Mouse (Mus musculus) kidney, adult 2 months (tissue): Measurements from ENCODE around the gene Col4a1. TPM values are rescaled to one million over a fixed set of nuclear protein-coding genes. Genes with fewer than 3 reads are reported as not detected.

Experiments
- DNase-seq: peaks from one replicate; pipeline ENCODE4 v3.0.0; 2021
- H3K27ac ChIP-seq: fragments of 200-500 bp; 2 replicates; pipeline ENCODE4 v1.5.1; 2012; ENCODE audit warnings: low read depth, low read length, control low read depth, inconsistent platforms; ENCODE audit not compliant: insufficient read depth
- H3K27me3 ChIP-seq: fragments of 200-500 bp; replicated peaks from 2 replicates; pipeline ENCODE4 v1.6.1; 2012; ENCODE audit warnings: mild to moderate bottlenecking, moderate library complexity, low read length, inconsistent platforms; ENCODE audit not compliant: control insufficient read depth, insufficient read depth
- H3K36me3 ChIP-seq: fragments of 200-500 bp; 2 replicates; pipeline ENCODE4 v1.6.1; 2012; ENCODE audit warnings: mild to moderate bottlenecking, moderate library complexity, low read length, inconsistent platforms; ENCODE audit not compliant: control insufficient read depth, insufficient read depth
- H3K4me1 ChIP-seq: fragments of 200-500 bp; 2 replicates; pipeline ENCODE4 v1.6.1; 2011; ENCODE audit warnings: low read length; ENCODE audit not compliant: control insufficient read depth, insufficient read depth
- H3K4me3 ChIP-seq: fragments of 200-500 bp; 2 replicates; pipeline ENCODE4 v1.5.1; 2011; ENCODE audit warnings: mild to moderate bottlenecking, low read depth, low read length, control low read depth; ENCODE audit not compliant: insufficient read depth
- CTCF ChIP-seq: fragments of 200-500 bp; conservative IDR thresholded peaks from 2 replicates; pipeline ENCODE4 v1.5.1; 2011; ENCODE audit warnings: low read depth, mild to moderate bottlenecking, control low read depth, low read length, moderate library complexity, mixed read lengths; ENCODE audit not compliant: insufficient read depth, insufficient read length
- POLR2A ChIP-seq: fragments of 200-500 bp; IDR thresholded peaks from one replicate; pipeline ENCODE4 v1.6.1; 2011; ENCODE audit warnings: low read depth, low read length, control low read depth
- WGBS: fragments of 180-500 bp; shearing (Covaris S2); methylation state at CpG from one replicate; pipeline ENCODE4 v1.1.7; 2018; 5-methylcytosine and 5-hydroxymethylcytosine counted together
- polyA plus RNA-seq: library from polyadenylated mRNA; depleted of rRNA; stranded (reverse); fragments of >200 nt; gene quantifications from 2 replicates; pipeline ENCODE4 v1.2.3, GENCODE M21; 2012

The Col4a1 gene
- polyA plus RNA-seq, 1 experiment = 216 TPM

DNA sequence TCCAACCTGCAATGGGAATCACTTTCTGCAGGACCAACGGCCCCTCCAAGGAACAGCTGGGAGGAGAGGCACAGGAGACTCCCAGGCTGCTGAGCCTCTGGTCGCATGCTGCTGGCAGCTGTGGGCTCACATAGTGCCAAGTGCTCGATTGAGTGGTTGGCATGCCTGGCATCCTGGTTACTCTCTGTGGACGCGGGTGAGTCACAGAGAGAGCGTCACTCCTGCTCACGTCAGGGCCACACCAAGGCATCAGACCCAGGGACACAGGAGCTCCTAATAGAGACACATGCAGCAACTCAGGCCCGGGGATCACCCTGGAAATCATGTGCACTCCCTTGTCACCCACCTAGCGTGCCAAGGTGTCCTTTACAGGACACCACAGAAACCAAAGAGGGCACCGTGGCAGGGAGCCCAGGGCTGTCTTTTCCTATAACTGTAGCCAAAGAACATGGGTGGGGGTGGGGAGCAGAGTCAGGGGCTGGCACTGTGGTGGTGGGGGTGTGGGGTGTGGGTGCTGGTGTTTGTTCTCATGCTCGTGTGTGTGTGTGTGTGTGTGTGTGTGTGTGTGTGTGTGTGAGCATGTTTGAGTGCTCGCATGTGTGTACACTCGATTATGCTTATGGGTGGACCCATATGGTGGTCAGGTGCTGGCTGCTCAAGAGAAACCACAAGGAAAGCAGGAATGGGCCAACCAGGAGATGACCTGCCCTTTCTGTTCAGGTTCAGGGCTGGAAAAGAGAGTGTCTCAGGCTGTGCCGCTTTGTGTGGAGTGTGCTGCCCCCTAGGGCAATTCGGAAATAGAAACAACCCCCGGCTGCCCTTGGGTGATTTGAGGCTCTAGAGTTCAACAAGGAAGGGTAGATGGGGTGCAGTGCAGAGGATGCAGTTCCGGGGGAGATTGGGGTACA lies 139.1 kb downstream of the Col4a1 start:
- H3K27me3 ChIP-seq = no peaks in the 10 kb centered on the region
- peak; percentile 76 for DNase-seq
- 49% methylated on average over 17 of the region's 17 CpGs for WGBS

DNA sequence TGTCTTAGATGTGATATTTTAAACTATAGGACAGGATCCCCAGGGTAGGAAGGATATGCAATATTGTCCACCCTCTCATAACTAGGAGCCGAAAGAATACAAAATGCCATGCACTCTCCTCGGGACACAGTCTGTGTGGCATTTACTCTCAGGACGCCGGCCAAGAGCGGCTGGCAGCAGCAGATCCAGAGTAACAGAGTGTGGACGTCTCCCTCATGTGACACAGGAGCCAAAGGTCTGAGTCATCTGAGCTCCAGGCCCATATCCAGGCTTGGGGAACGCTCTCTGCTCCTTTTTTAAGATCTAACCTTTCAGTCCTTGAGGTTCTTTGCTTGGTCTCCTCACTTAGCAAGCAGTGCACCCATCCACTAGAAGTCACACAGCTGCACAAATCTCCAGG lies 141.1 kb downstream of the Col4a1 start:
- Histone ChIP-seq H3K4me1 (peaks cover 7% of the 10 kb centered on the region; the same call in 1 of the 2 replicates), H3K27ac (no peak overlapping the region), H3K27me3 (no peaks in the 10 kb centered on the region), H3K4me3 (no peak overlapping the region), H3K36me3 (no peaks in the 10 kb centered on the region)
- DNase-seq = peak; percentile 84
- TF ChIP-seq POLR2A = no peak
- TF ChIP-seq CTCF = no peak
- WGBS = 40% methylated on average over 7 of the region's 7 CpGs

More for the DNA sequence above, 139.1 kb downstream of the Col4a1 start:
- TF ChIP-seq CTCF (peak; percentile 90), POLR2A (no peak)
- Histone ChIP-seq H3K36me3 (no peaks in the 10 kb centered on the region), H3K4me1 (peaks cover 7% of the 10 kb centered on the region; the same call in 1 of the 2 replicates), H3K27ac (no peak overlapping the region), H3K4me3 (no peak overlapping the region)

DNA sequence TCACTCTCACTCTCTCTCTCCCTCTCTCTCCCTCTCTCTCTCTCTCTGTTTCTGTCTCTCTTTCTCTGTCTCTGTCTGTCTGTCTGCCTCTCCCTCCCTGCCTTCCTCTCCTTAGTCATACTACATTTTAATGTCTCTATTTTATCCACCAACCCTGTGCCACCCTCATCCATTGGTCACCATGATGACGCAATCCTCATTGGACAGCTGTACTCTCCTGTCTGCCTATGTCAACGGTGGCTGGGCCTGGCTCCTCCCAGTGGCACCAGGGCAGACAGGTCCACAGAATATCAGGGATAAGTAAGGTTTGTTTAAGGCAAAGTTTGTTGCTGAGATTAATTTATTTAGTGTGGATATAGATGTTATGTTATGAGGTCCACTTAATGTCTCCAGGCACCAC lies 143.2 kb downstream of the Col4a1 start:
- DNase-seq = no peak
- H3K27ac ChIP-seq = no peak overlapping the region
- no peaks in the 10 kb centered on the region for H3K27me3 ChIP-seq
- no peaks in the 10 kb centered on the region for H3K36me3 ChIP-seq
- no peak for TF ChIP-seq POLR2A
- TF ChIP-seq CTCF = no peak
- no peak overlapping the region for H3K4me3 ChIP-seq
- H3K4me1 ChIP-seq = peaks cover 7% of the 10 kb centered on the region; the same call in 1 of the 2 replicates
- WGBS = 67% methylated on average over 2 of the region's 2 CpGs

DNA sequence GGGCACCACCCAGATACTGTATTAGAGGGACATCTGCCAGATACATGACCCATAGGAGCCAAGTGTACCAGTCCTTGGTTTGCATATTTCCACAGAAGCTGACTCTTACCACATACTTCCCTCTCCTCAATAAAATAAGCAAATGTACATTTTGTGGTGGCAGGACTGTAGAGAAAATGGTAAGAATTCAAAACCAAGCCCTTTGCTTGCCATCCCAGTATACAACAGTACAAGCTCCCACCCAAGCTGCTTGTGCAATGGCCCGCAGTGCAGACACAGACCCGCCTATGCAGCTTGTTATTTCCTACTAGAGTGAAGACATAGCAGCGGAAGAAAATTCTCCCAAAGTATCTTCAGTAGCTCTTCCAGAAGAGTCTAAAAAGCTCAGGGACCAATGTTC lies 143.8 kb downstream of the Col4a1 start:
- no peak overlapping the region for H3K4me3 ChIP-seq
- no peaks in the 10 kb centered on the region for H3K27me3 ChIP-seq
- 90% methylated on average over 3 of the region's 3 CpGs for WGBS
- peaks cover 7% of the 10 kb centered on the region; the same call in 1 of the 2 replicates for H3K4me1 ChIP-seq
- no peak overlapping the region for H3K27ac ChIP-seq
- no peak for DNase-seq
- no peak for TF ChIP-seq CTCF
- TF ChIP-seq POLR2A = no peak
- H3K36me3 ChIP-seq = no peaks in the 10 kb centered on the region

DNA sequence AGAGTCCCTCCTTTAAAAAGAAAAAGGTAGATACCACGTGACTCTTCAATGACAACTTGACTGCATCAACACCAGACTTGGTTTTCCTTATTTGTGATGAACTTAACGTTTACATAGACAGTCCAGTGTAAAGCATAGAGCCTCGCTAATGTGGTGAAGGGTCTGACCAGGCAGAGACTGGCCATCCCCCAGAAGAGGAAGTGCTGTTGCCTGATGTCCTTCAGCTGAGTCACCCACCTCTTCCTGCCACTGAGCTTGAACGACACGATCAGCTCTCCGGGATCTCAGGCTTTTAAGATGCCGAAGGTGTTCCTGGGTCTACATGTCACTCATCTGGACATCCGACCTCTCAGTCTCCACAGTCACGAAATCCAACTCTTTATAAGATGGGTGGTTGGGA lies 144.7 kb downstream of the Col4a1 start:
- Histone ChIP-seq H3K4me1 (peaks cover 7% of the 10 kb centered on the region; the same call in 1 of the 2 replicates), H3K27ac (no peak overlapping the region), H3K27me3 (no peaks in the 10 kb centered on the region), H3K4me3 (no peak overlapping the region), H3K36me3 (no peaks in the 10 kb centered on the region)
- WGBS = 67% methylated on average over 9 of the region's 9 CpGs
- TF ChIP-seq POLR2A (no peak), CTCF (no peak)
- DNase-seq = no peak

DNA sequence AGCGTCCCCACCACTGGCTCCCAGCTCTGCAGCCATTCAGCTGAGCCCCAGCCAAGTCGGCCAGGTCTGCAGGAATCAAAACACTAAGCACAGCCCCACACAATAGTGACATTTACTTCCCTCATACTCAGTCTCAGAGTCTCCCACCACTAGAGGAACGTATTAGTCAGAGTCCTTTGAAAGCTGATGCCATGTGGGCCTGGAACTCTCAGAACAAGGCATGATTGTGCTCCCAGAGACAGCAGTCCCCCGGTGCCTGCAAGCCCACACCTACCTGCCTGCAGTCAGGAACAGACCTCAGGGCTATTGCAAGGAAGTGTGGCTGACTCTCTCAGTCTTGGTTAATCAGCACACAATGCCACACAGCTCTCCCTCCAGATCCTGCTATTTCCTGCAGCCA lies 147.0 kb downstream of the Col4a1 start:
- H3K4me3 ChIP-seq = no peak overlapping the region
- DNase-seq = no peak
- TF ChIP-seq POLR2A (no peak), CTCF (no peak)
- H3K36me3 ChIP-seq = no peaks in the 10 kb centered on the region
- H3K4me1 ChIP-seq = no peaks in the 10 kb centered on the region
- WGBS = 40% methylated on average over 4 of the region's 4 CpGs
- no peaks in the 10 kb centered on the region for H3K27me3 ChIP-seq
- no peak overlapping the region for H3K27ac ChIP-seq

DNA sequence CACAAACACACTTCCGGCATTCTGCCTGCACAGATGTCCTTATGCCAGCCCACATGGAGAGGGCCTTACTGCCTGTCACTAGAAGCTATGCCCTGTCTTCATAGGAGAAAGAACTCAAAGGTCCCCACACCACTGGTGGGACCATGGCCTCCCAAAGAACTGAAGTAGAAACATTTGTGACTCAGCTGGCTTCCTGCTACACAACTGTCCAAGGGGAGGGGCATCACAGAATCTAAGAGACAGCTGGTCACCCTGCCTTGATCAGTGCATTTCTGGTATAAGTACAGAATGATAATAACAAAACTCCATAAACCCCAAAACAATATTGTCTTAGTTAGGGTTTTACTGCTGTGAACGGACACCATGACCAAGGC lies 156.3 kb downstream of the Col4a1 start:
- TF ChIP-seq POLR2A (no peak), CTCF (no peak)
- Histone ChIP-seq H3K4me3 (no peak overlapping the region), H3K27me3 (no peaks in the 10 kb centered on the region), H3K36me3 (no peaks in the 10 kb centered on the region), H3K4me1 (no peaks in the 10 kb centered on the region), H3K27ac (no peak overlapping the region)
- 88% methylated on average over 2 of the region's 2 CpGs for WGBS
- DNase-seq = no peak
